Mouse (Mus musculus): ENCODE results near the gene Nos1ap. TPM values are rescaled to one million over a fixed set of nuclear protein-coding genes. Genes with fewer than 3 reads are reported as not detected.

Nos1ap gene
- polyA plus RNA-seq, 1 experiment from 2014 or later = 19.1 TPM

DNA sequence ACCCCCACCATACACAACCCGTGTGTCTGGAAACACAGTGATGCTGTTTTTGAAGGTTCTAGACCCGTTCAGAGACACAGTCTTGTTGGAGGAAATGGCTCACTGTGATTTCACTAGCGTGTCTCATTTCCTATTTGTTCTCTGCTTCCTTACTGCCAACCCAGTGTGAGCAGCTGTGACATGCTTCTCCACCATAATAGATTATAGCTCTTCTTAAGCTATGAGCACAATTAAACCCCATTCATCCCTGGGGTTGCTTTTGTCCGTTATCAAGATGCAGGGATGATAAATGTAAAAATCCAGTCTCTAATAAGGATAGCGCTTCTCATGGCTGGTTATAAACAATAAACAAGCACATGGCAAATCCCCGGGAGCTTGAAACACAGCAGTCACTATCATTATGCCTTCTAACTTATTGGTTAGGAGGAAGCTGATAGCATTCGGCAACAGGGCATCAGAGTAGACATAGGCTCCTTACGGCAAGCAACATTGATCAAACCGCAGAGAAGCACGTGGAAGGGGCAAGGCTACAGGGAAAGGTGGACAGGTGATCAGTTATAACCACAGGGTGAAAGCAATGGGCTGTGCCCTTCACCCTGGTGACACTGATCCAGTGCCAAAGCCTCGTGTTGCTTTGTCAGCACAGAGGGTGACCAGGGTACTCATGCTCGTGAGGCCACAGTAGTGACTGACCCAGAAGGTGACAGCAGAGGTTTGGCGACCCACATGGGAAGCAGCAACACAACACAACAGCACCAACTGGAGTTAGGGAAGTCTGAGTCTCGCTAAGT, 133.6 kb downstream of the Nos1ap start:
- H3K36me3 ChIP-seq (ENCODE audit: control insufficient read depth, insufficient read depth, low read length) = no peaks in the 10 kb centered on the region
- H3K9ac ChIP-seq (replicated peaks; ENCODE audit: low read depth, low read length) = no peak overlapping the region
- peak; percentile 57 for ATAC-seq (ENCODE audit: low read depth)
- no peak overlapping the region for H3K4me3 ChIP-seq (ENCODE audit: low read depth, low read length)
- H3K27ac ChIP-seq (ENCODE audit: low read depth, low read length) = no peak overlapping the region
- H3K4me2 ChIP-seq (ENCODE audit: low read depth, low read length) = no peak overlapping the region
- WGBS = 61% methylated on average over 14 of the region's 14 CpGs
- peaks cover 3% of the 10 kb centered on the region; the same call in 1 of the 2 replicates for H3K4me1 ChIP-seq (ENCODE audit: control insufficient read depth, insufficient read depth, low read length)
- H3K9me3 ChIP-seq (ENCODE audit: control insufficient read depth, low read length) = no peaks in the 10 kb centered on the region
- no peaks in the 10 kb centered on the region for H3K27me3 ChIP-seq (ENCODE audit: control insufficient read depth, insufficient read depth, low read length)

DNA sequence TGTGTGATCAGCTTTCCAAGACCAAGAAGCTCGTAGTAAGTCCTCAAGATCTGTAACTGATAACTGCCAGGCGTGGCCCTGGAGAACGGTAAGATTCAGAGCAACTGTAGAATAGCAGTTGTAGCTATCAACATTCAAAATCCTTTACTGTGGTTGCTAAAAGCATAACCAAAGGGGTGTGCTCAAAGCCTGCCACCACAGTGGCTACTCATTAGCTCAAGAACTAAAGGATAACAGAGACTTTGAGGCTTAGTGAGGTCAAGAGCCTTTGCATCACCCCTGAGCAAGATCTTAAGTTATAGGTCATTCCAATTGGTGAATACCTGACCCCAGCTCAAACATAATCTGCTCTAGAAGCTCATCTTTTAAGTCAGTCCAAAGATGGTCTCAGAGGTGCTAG, 134.3 kb downstream of the Nos1ap start:
- ATAC-seq (ENCODE audit: low read depth) = no peak
- 98% methylated on average over 3 of the region's 3 CpGs for WGBS
- peaks cover 3% of the 10 kb centered on the region; the same call in 1 of the 2 replicates for H3K4me1 ChIP-seq (ENCODE audit: control insufficient read depth, insufficient read depth, low read length)

DNA sequence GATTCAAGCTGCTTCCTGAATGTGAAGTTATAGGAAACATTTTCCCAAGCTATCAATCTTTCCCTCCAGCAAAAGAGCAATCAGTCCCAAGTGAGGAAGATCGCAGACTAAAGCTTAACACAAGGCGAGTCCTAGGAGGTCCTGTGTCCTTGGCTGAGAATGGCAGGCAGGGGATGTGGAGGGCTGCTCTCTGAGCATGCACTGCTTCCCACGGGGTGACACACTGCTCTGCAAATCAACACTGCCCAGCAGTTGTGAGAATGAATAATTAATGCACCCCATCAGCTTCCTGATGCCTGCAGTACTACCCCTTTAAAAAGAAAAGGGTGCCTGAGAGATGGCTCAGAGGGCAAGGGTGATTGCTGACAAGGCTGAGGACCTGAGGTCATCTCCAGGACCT, 136.2 kb downstream of the Nos1ap start:
- Histone ChIP-seq H3K4me1 (ENCODE audit: control insufficient read depth, insufficient read depth, low read length) (peaks cover 3% of the 10 kb centered on the region; the same call in 1 of the 2 replicates), H3K4me2 (ENCODE audit: low read depth, low read length) (no peak overlapping the region), H3K27me3 (ENCODE audit: control insufficient read depth, insufficient read depth, low read length) (no peaks in the 10 kb centered on the region), H3K36me3 (ENCODE audit: control insufficient read depth, insufficient read depth, low read length) (no peaks in the 10 kb centered on the region), H3K27ac (ENCODE audit: low read depth, low read length) (no peak overlapping the region), H3K4me3 (ENCODE audit: low read depth, low read length) (no peak overlapping the region), H3K9ac (replicated peaks; ENCODE audit: low read depth, low read length) (no peak overlapping the region), H3K9me3 (ENCODE audit: control insufficient read depth, low read length) (no peaks in the 10 kb centered on the region)
- 27% methylated on average over 3 of the region's 3 CpGs for WGBS
- peak; percentile 60; the same call in 1 of the 2 replicates for ATAC-seq (ENCODE audit: low read depth)

More for the DNA sequence above, 134.3 kb downstream of the Nos1ap start:
- Histone ChIP-seq H3K27ac (ENCODE audit: low read depth, low read length) (no peak overlapping the region), H3K9ac (replicated peaks; ENCODE audit: low read depth, low read length) (no peak overlapping the region), H3K9me3 (ENCODE audit: control insufficient read depth, low read length) (no peaks in the 10 kb centered on the region), H3K4me3 (ENCODE audit: low read depth, low read length) (no peak overlapping the region), H3K36me3 (ENCODE audit: control insufficient read depth, insufficient read depth, low read length) (no peaks in the 10 kb centered on the region), H3K4me2 (ENCODE audit: low read depth, low read length) (no peak overlapping the region), H3K27me3 (ENCODE audit: control insufficient read depth, insufficient read depth, low read length) (no peaks in the 10 kb centered on the region)

DNA sequence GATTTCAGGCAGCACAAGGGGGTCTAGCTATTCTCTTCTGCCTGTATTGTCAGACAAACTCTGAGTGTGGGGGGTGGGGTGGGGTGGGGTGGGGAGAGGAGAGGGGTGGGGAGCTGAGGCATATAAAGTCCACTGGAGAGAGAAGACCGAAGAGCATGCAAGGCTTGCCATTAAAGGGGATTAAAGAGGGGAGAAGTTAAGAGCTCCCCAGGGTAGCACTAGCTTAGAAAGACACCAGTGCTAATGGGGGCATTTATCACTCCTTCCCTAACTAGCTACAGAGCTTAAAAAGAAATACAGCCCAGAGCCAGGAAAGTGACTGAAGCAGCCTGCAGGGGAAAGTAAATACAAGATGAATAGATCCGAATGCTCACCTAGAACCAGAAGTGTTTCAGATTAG, 141.4 kb downstream of the Nos1ap start:
- H3K4me2 ChIP-seq (ENCODE audit: low read depth, low read length) = no peak overlapping the region
- ATAC-seq (ENCODE audit: low read depth) = peak; percentile 79
- no peaks in the 10 kb centered on the region for H3K4me1 ChIP-seq (ENCODE audit: control insufficient read depth, insufficient read depth, low read length)
- 12% methylated on average over 2 of the region's 2 CpGs for WGBS
- H3K9me3 ChIP-seq (ENCODE audit: control insufficient read depth, low read length) = no peaks in the 10 kb centered on the region
- no peak overlapping the region for H3K9ac ChIP-seq (replicated peaks; ENCODE audit: low read depth, low read length)
- H3K36me3 ChIP-seq (ENCODE audit: control insufficient read depth, insufficient read depth, low read length) = no peaks in the 10 kb centered on the region
- H3K27ac ChIP-seq (ENCODE audit: low read depth, low read length) = no peak overlapping the region
- H3K27me3 ChIP-seq (ENCODE audit: control insufficient read depth, insufficient read depth, low read length) = no peaks in the 10 kb centered on the region
- H3K4me3 ChIP-seq (ENCODE audit: low read depth, low read length) = no peak overlapping the region

DNA sequence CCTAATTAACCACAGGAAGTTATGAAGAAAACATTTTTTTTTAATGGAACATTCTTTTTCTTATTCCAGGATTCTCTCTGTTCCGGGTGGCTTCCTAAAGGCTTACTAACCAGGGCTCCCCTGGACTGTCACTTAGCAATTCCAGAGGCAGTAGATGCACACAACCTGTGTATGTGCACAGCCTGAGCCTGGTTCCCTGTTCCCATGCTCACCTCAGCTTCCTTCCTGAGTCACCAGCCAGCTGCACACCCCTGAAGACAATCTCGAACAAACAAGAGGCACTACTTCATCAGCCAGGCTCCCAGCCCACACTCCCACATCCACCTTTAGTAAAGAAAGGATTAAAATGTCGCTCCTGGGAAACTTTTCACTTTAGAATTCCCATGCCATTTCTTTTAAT, 144.2 kb downstream of the Nos1ap start:
- WGBS = 73% methylated on average over 3 of the region's 3 CpGs
- ATAC-seq (ENCODE audit: low read depth) = no peak
- no peak overlapping the region for H3K4me3 ChIP-seq (ENCODE audit: low read depth, low read length)
- no peaks in the 10 kb centered on the region for H3K9me3 ChIP-seq (ENCODE audit: control insufficient read depth, low read length)
- no peaks in the 10 kb centered on the region for H3K27me3 ChIP-seq (ENCODE audit: control insufficient read depth, insufficient read depth, low read length)
- H3K9ac ChIP-seq (replicated peaks; ENCODE audit: low read depth, low read length) = no peak overlapping the region
- H3K27ac ChIP-seq (ENCODE audit: low read depth, low read length) = no peak overlapping the region
- no peak overlapping the region for H3K4me2 ChIP-seq (ENCODE audit: low read depth, low read length)
- H3K36me3 ChIP-seq (ENCODE audit: control insufficient read depth, insufficient read depth, low read length) = no peaks in the 10 kb centered on the region
- H3K4me1 ChIP-seq (ENCODE audit: control insufficient read depth, insufficient read depth, low read length) = no peaks in the 10 kb centered on the region

DNA sequence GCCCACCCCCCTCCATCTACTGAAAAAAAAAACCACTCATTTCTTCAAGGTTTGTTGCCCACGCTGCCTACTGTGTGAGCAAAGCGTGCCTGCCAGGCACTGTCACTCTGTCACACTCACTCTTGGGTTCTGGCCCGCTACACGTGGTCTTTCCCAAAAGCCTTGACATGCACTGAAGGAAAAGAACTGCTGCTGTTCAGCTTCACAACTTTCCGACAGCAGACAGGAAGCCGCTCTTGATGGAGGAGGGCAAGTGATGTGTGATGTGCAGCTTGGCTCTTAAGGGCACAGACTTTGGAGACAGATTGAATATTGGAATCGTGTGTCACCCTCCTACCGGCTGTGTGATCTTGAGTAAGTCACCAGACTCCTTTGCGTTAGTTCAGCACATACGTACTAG, 149.3 kb downstream of the Nos1ap start:
- ATAC-seq (ENCODE audit: low read depth) = no peak
- H3K36me3 ChIP-seq (ENCODE audit: control insufficient read depth, insufficient read depth, low read length) = no peaks in the 10 kb centered on the region
- no peaks in the 10 kb centered on the region for H3K4me1 ChIP-seq (ENCODE audit: control insufficient read depth, insufficient read depth, low read length)
- whole genome bisulfite sequencing = 91% methylated on average over 10 of the region's 10 CpGs
- H3K4me2 ChIP-seq (ENCODE audit: low read depth, low read length) = no peak overlapping the region
- no peak overlapping the region for H3K27ac ChIP-seq (ENCODE audit: low read depth, low read length)
- no peak overlapping the region for H3K4me3 ChIP-seq (ENCODE audit: low read depth, low read length)
- H3K27me3 ChIP-seq (ENCODE audit: control insufficient read depth, insufficient read depth, low read length) = no peaks in the 10 kb centered on the region
- H3K9ac ChIP-seq (replicated peaks; ENCODE audit: low read depth, low read length) = no peak overlapping the region
- H3K9me3 ChIP-seq (ENCODE audit: control insufficient read depth, low read length) = no peaks in the 10 kb centered on the region

DNA sequence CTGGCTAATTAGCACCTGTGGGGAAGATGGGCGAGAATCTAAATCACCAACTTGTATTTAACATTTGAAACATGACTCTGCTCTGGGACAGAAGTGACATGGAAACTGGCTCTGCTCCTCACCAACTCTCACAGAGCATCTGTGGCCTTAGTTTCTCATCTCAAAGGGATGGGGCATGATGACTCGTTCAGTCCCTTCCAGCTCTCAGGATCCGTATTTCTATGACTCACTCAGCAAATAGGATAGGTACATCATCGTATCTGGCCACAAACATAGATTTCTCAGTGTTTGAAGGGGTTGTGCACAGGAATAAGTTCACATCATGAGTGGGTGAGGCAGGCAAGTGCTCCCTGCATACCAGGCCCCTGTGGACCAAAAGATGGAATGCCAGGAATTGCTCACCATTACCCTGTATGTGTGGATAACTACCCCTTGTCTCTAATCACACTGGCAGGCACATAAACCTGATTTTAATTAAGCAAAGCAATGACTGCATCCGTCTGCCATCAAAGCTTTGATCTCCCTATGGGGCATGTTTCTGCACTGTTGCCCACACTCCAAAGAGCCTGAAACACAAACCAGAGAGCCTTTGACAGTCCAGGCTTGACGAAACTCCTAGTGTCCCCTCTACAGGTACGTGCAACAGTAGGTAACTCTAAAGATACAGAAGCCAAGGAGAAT, 151.1 kb downstream of the Nos1ap start:
- no peaks in the 10 kb centered on the region for H3K9me3 ChIP-seq (ENCODE audit: control insufficient read depth, low read length)
- no peak overlapping the region for H3K4me2 ChIP-seq (ENCODE audit: low read depth, low read length)
- H3K27ac ChIP-seq (ENCODE audit: low read depth, low read length) = peak overlapping the region; percentile 5; the same call in 1 of the 2 replicates
- no peak overlapping the region for H3K9ac ChIP-seq (replicated peaks; ENCODE audit: low read depth, low read length)
- no peaks in the 10 kb centered on the region for H3K4me1 ChIP-seq (ENCODE audit: control insufficient read depth, insufficient read depth, low read length)
- no peaks in the 10 kb centered on the region for H3K36me3 ChIP-seq (ENCODE audit: control insufficient read depth, insufficient read depth, low read length)
- no peak overlapping the region for H3K4me3 ChIP-seq (ENCODE audit: low read depth, low read length)
- no peaks in the 10 kb centered on the region for H3K27me3 ChIP-seq (ENCODE audit: control insufficient read depth, insufficient read depth, low read length)
- ATAC-seq (ENCODE audit: low read depth) = peak; percentile 65
- WGBS = 69% methylated on average over 7 of the region's 7 CpGs

DNA sequence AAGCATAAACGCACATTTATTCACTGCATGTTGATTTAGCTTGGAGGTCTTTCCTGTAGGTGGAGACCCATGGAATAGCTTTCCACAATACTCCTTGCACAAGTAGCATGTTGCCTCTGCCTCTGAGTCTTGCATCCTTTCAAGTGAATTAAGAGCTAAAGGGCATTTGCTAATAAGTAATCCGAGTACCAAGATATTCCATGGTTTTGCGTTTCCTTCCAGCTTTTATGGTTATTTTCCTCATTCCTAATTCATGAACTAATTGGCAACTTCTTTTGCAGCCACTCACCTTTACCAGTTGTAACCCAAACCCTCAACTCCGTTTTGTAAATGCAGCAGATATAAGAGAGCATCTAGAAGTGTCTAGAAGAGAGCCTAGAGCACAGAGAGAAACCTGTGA, 155.5 kb downstream of the Nos1ap start:
- Histone ChIP-seq H3K36me3 (ENCODE audit: control insufficient read depth, insufficient read depth, low read length) (no peaks in the 10 kb centered on the region), H3K9ac (replicated peaks; ENCODE audit: low read depth, low read length) (no peak overlapping the region), H3K4me1 (ENCODE audit: control insufficient read depth, insufficient read depth, low read length) (no peaks in the 10 kb centered on the region), H3K27ac (ENCODE audit: low read depth, low read length) (no peak overlapping the region), H3K9me3 (ENCODE audit: control insufficient read depth, low read length) (no peaks in the 10 kb centered on the region), H3K4me3 (ENCODE audit: low read depth, low read length) (no peak overlapping the region), H3K4me2 (ENCODE audit: low read depth, low read length) (no peak overlapping the region), H3K27me3 (ENCODE audit: control insufficient read depth, insufficient read depth, low read length) (no peaks in the 10 kb centered on the region)
- WGBS = 89% methylated on average over 4 of the region's 4 CpGs
- no peak for ATAC-seq (ENCODE audit: low read depth)

DNA sequence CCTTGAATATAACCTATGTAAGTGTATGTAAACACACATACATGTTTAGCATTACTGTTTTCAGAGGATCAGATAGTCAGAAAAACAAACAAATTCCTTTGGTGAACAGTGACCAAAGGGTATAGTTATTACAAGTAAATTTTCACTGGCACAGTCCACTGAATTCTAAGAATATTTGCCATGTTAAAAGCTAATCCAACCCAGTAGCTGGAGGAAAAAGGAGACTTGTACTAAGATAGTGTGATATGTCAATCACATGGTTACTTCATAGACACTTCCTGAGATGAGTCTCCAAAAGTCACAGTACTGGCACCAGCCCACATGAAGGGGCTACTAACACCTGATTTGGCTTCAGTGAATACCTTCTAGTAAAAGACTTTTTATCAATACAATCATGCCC, 156.0 kb downstream of the Nos1ap start:
- ATAC-seq (ENCODE audit: low read depth) = no peak
- no peaks in the 10 kb centered on the region for H3K36me3 ChIP-seq (ENCODE audit: control insufficient read depth, insufficient read depth, low read length)
- no peaks in the 10 kb centered on the region for H3K27me3 ChIP-seq (ENCODE audit: control insufficient read depth, insufficient read depth, low read length)
- no peaks in the 10 kb centered on the region for H3K9me3 ChIP-seq (ENCODE audit: control insufficient read depth, low read length)
- H3K9ac ChIP-seq (replicated peaks; ENCODE audit: low read depth, low read length) = no peak overlapping the region
- H3K4me2 ChIP-seq (ENCODE audit: low read depth, low read length) = no peak overlapping the region
- H3K4me1 ChIP-seq (ENCODE audit: control insufficient read depth, insufficient read depth, low read length) = no peaks in the 10 kb centered on the region
- no peak overlapping the region for H3K27ac ChIP-seq (ENCODE audit: low read depth, low read length)
- H3K4me3 ChIP-seq (ENCODE audit: low read depth, low read length) = no peak overlapping the region
